Mouse (Mus musculus): ENCODE data around the gene Atp11c. TPM values are rescaled to one million over a fixed set of nuclear protein-coding genes. Genes with fewer than 3 reads are reported as not detected.

Gene Atp11c
- polyA plus RNA-seq, 1 experiment from 2014 or later: 2.4 TPM

GRCm38 (mm10) chrX:60255346-60255745, 337.2 kb downstream of the Atp11c start:
- Histone ChIP-seq H3K4me2 (replicated peaks; ENCODE audit: low read depth) (no peak overlapping the region), H3K27me3 (replicated peaks; ENCODE audit: control insufficient read depth, insufficient read depth, low read length) (no peaks in the 10 kb centered on the region), H3K9ac (ENCODE audit: low read depth, low read length) (no peak overlapping the region), H3K4me1 (replicated peaks; ENCODE audit: control insufficient read depth, insufficient read depth, low read length) (no peaks in the 10 kb centered on the region), H3K27ac (ENCODE audit: low read depth, low read length) (no peak overlapping the region), H3K9me3 (ENCODE audit: control insufficient read depth) (no peaks in the 10 kb centered on the region), H3K4me3 (ENCODE audit: low read depth, low read length) (no peak overlapping the region), H3K36me3 (ENCODE audit: control insufficient read depth, insufficient read depth) (no peaks in the 10 kb centered on the region)
- no peak for TF ChIP-seq CTCF (IDR thresholded peaks at IDR 0.05; ENCODE audit: low read depth)
- no peak for ATAC-seq

- Histone ChIP-seq H3K9ac (ENCODE audit: low read depth, low read length) (no peak overlapping the region), H3K4me1 (replicated peaks; ENCODE audit: control insufficient read depth, insufficient read depth, low read length) (no peaks in the 10 kb centered on the region), H3K27ac (ENCODE audit: low read depth, low read length) (no peak overlapping the region), H3K9me3 (ENCODE audit: control insufficient read depth) (no peaks in the 10 kb centered on the region), H3K4me3 (ENCODE audit: low read depth, low read length) (no peak overlapping the region), H3K36me3 (ENCODE audit: control insufficient read depth, insufficient read depth) (no peaks in the 10 kb centered on the region), H3K4me2 (replicated peaks; ENCODE audit: low read depth) (no peak overlapping the region), H3K27me3 (replicated peaks; ENCODE audit: control insufficient read depth, insufficient read depth, low read length) (no peaks in the 10 kb centered on the region)
- TF ChIP-seq CTCF (IDR thresholded peaks at IDR 0.05; ENCODE audit: low read depth): no peak
- ATAC-seq: no peak
- WGBS: 36% methylated on average over 1 of the region's 1 CpGs
Observed at GRCm38 (mm10) chrX:60187726-60188125, 404.8 kb downstream of the Atp11c start.

- Histone ChIP-seq H3K27me3 (replicated peaks; ENCODE audit: control insufficient read depth, insufficient read depth, low read length) (0 out of 2 replicates have a peak, but pooled peaks cover 5% of the 10 kb centered on the region), H3K4me2 (replicated peaks; ENCODE audit: low read depth) (no peak overlapping the region), H3K27ac (ENCODE audit: low read depth, low read length) (no peak overlapping the region), H3K9me3 (ENCODE audit: control insufficient read depth) (no peaks in the 10 kb centered on the region), H3K9ac (ENCODE audit: low read depth, low read length) (no peak overlapping the region), H3K36me3 (ENCODE audit: control insufficient read depth, insufficient read depth) (no peaks in the 10 kb centered on the region), H3K4me1 (replicated peaks; ENCODE audit: control insufficient read depth, insufficient read depth, low read length) (no peaks in the 10 kb centered on the region), H3K4me3 (ENCODE audit: low read depth, low read length) (no peak overlapping the region)
- 65% methylated on average over 3 of the region's 3 CpGs for WGBS
- TF ChIP-seq CTCF (IDR thresholded peaks at IDR 0.05; ENCODE audit: low read depth): no peak
- ATAC-seq: no peak
Observed at GRCm38 (mm10) chrX:60182611-60183010, 409.9 kb downstream of the Atp11c start.

- Histone ChIP-seq H3K9ac (ENCODE audit: low read depth, low read length) (no peak within 1 kb of the TSS), H3K27me3 (replicated peaks; ENCODE audit: control insufficient read depth, insufficient read depth, low read length) (0 out of 2 replicates have a peak, but pooled peaks cover 5% of the 10 kb centered on the region), H3K4me3 (ENCODE audit: low read depth, low read length) (peak within 1 kb of the TSS; percentile 26), H3K4me1 (replicated peaks; ENCODE audit: control insufficient read depth, insufficient read depth, low read length) (no peaks in the 10 kb centered on the region), H3K9me3 (ENCODE audit: control insufficient read depth) (no peaks in the 10 kb centered on the region), H3K36me3 (ENCODE audit: control insufficient read depth, insufficient read depth) (no peaks in the 10 kb centered on the region), H3K4me2 (replicated peaks; ENCODE audit: low read depth) (peak within 1 kb of the TSS; percentile 62), H3K27ac (ENCODE audit: low read depth, low read length) (no peak within 1 kb of the TSS)
- no peak for ATAC-seq
- TF ChIP-seq CTCF (IDR thresholded peaks at IDR 0.05; ENCODE audit: low read depth): 0 out of 2 replicates have a peak, but pooled peaks have one; percentile 3
- 16% methylated on average over 28 of the region's 28 CpGs for WGBS
Observed at GRCm38 (mm10) chrX:60178744-60179458, 413.6 kb downstream of the Atp11c start, which contains the start of gene Mcf2. Gene Mcf2, minus strand, starts transcription at chrX:60179089.

GRCm38 (mm10) chrX:60178025-60178743, 414.3 kb downstream of the Atp11c start:
- H3K4me1 ChIP-seq (replicated peaks; ENCODE audit: control insufficient read depth, insufficient read depth, low read length): no peaks in the 10 kb centered on the region
- H3K36me3 ChIP-seq (ENCODE audit: control insufficient read depth, insufficient read depth): no peaks in the 10 kb centered on the region
- 0 out of 2 replicates have a peak, but pooled peaks cover 5% of the 10 kb centered on the region for H3K27me3 ChIP-seq (replicated peaks; ENCODE audit: control insufficient read depth, insufficient read depth, low read length)
- H3K4me3 ChIP-seq (ENCODE audit: low read depth, low read length): peak overlapping the region; percentile 26
- H3K9me3 ChIP-seq (ENCODE audit: control insufficient read depth): no peaks in the 10 kb centered on the region
- no peak overlapping the region for H3K9ac ChIP-seq (ENCODE audit: low read depth, low read length)
- no peak for TF ChIP-seq CTCF (IDR thresholded peaks at IDR 0.05; ENCODE audit: low read depth)
- H3K4me2 ChIP-seq (replicated peaks; ENCODE audit: low read depth): peak overlapping the region; percentile 62
- 9% methylated on average over 19 of the region's 19 CpGs for WGBS
- ATAC-seq: no peak
- H3K27ac ChIP-seq (ENCODE audit: low read depth, low read length): no peak overlapping the region

MicroRNAs within 50 kb of the gene (microRNA counts, 519-probe panel; counts per million panel counts)
- microRNA mmu-miR-505: 1,838 counts per million, percentile 11 among the panel's probes with 10 or more counts

Small RNAs within 50 kb of the gene (microRNA-seq; reads per million reads assigned to microRNA genes)
- gene Mir505: 23.9 reads per million, percentile 29 among the genes with 10 or more reads in this experiment

Other genes with a start within 250 kb of the Atp11c start
- not detected in 2 replicates for gene Gm7073, start 53.4 kb downstream of the Atp11c start, polyA plus RNA-seq (2015; fragmentation: Nextera tagmentation; extraction: Ambion mirVana)

All from intestine, postnatal 0 days (tissue).